Mouse (Mus musculus): ENCODE measurements at regions not wholly inside any gene's neighbourhood (a gene's known extent, or its start where the extent isn't known, plus 50 kb on each side); places are given as distances from the start of the nearest gene placed in this dataset.

DNA sequence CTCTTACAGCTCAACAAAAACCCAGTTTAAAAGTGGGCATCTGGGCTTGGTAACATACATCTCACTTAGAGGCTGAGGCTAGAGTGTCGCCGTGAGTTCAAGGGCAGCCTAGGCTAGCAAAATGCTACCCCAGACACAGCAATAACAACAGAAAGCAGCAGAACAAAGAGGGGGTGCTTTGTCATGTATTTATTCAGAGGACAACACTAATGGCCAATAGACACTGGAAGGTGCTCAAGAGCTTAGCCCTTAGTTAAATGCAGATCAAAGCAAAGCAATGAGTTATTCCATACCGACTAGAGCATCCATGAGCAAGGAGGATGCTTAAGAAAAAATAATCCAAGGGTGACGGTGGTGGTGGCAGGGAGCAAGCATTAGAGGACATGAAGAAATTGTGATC is 158.7 kb downstream of the Evx1 start:
- in situ Hi-C loops (cut with MboI; ENCODE audit: low pct_ligation_motif_present, low pct_unique_long_range_greater_than_20kb, low sequenced_read_pairs): no loop called here
- Histone ChIP-seq H3K9me3 (replicated peaks; ENCODE audit: low read length) (no peaks in the 10 kb centered on the region), H3K79me2 (replicated peaks; ENCODE audit: control insufficient read depth, extremely low read depth, insufficient read depth, poor library complexity, severe bottlenecking) (no peaks in the 10 kb centered on the region), H3K4me3 (replicated peaks in 1 of 3; ENCODE audit: low read depth in 2 of 3, low read length in 2 of 3, poor library complexity in 1 of 3) (no peak overlapping the region), H3K36me3 (replicated peaks in 1 of 2; ENCODE audit: control insufficient read depth in 1 of 2, insufficient read depth in 1 of 2, low read length in 1 of 2) (no peaks in the 10 kb centered on the region), H3K4me2 (ENCODE audit: insufficient read depth, low read depth, poor library complexity, severe bottlenecking) (no peak overlapping the region), H3K9ac (ENCODE audit: insufficient read depth, low read depth) (no peak overlapping the region), H3K27ac (ENCODE audit: insufficient read depth, low read depth) (no peak overlapping the region), H3K27me3 (replicated peaks) (no peaks in the 10 kb centered on the region), H3K4me1 (ENCODE audit: control insufficient read depth in 1 of 2, insufficient read depth in 2 of 2) (peaks cover 2 to 6% of the 10 kb centered on the region in 2 experiments)
- no peak for DNase-seq (ENCODE audit: extremely low read depth)
- TF ChIP-seq ZC3H11A (IDR thresholded peaks at IDR 0.05; ENCODE audit: low read depth, low read length) (no peak), MAX (IDR thresholded peaks at IDR 0.05; ENCODE audit: low read length) (no peak), MEF2A (IDR thresholded peaks at IDR 0.05; ENCODE audit: borderline replicate concordance, low read depth, low read length) (no peak), POLR2A (IDR thresholded peaks at IDR 0.05; ENCODE audit: low read depth, low read length) (no peak)
- dilution Hi-C loops (cut with MboI; ENCODE audit: extremely low pct_ligation_motif_present, extremely low pct_unique_long_range_greater_than_20kb, low sequenced_read_pairs): no loop called here

DNA sequence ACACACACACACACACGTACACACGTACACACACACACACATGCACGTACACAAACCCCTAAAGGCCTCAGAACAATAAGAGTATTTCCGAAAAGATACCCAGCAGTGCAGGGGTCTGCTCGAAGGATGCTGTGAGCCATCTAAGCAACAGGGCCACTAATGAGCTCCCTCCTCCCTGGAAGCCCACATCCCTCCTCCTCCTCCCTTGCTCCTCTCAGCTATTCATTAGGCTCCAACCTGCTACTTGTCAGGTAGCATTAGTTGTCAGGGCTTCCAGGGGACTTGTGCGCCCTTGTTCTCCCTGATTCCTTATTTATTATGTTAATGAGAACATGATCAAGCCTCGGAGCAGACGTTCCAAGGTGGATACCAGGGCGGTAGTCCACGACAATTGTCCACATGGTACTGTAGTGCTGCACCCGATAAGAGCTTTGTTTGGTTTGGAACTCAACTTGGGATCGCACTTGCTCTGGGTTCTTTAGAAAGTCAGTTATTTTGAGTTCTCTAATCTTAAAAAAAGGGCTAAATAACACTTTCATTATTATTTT is 159.8 kb downstream of the Evx1 start:
- Histone ChIP-seq H3K4me1 (ENCODE audit: control insufficient read depth in 1 of 2, insufficient read depth in 2 of 2) (peaks cover 13% of the 10 kb centered on the region in 2 experiments), H3K9me3 (replicated peaks; ENCODE audit: low read length) (no peaks in the 10 kb centered on the region), H3K4me3 (replicated peaks in 1 of 3; ENCODE audit: low read depth in 2 of 3, low read length in 2 of 3, poor library complexity in 1 of 3) (no peak overlapping the region), H3K79me2 (replicated peaks; ENCODE audit: control insufficient read depth, extremely low read depth, insufficient read depth, poor library complexity, severe bottlenecking) (no peaks in the 10 kb centered on the region), H3K36me3 (replicated peaks in 1 of 2; ENCODE audit: control insufficient read depth in 1 of 2, insufficient read depth in 1 of 2, low read length in 1 of 2) (no peaks in the 10 kb centered on the region), H3K4me2 (ENCODE audit: insufficient read depth, low read depth, poor library complexity, severe bottlenecking) (no peak overlapping the region), H3K27ac (ENCODE audit: insufficient read depth, low read depth) (no peak overlapping the region), H3K9ac (ENCODE audit: insufficient read depth, low read depth) (no peak overlapping the region), H3K27me3 (replicated peaks) (no peaks in the 10 kb centered on the region)
- in situ Hi-C loops (cut with MboI; ENCODE audit: low pct_ligation_motif_present, low pct_unique_long_range_greater_than_20kb, low sequenced_read_pairs): no loop called here
- no peak for DNase-seq (ENCODE audit: extremely low read depth)
- dilution Hi-C loops (cut with MboI; ENCODE audit: extremely low pct_ligation_motif_present, extremely low pct_unique_long_range_greater_than_20kb, low sequenced_read_pairs): no loop called here
- TF ChIP-seq TCF12 (IDR thresholded peaks at IDR 0.05; ENCODE audit: low read depth, low read length) (no peak), POLR2AphosphoS2 (IDR thresholded peaks at IDR 0.05; ENCODE audit: low read depth, low read length) (no peak), JUN (IDR thresholded peaks at IDR 0.05; ENCODE audit: insufficient read depth, low read depth, low read length) (no peak), ETS1 (conservative IDR thresholded peaks at IDR 0.05; ENCODE audit: low read depth, low read length) (no peak), MYC (IDR thresholded peaks at IDR 0.05; ENCODE audit: low read depth, low read length) (no peak), JUND (conservative IDR thresholded peaks at IDR 0.05; ENCODE audit: low read depth, low read length) (no peak), E2F4 (IDR thresholded peaks at IDR 0.05; ENCODE audit: insufficient replicate concordance, low read depth, low read length) (no peak), USF1 (IDR thresholded peaks at IDR 0.05; ENCODE audit: low read depth, low read length) (no peak), NRF1 (IDR thresholded peaks at IDR 0.05; ENCODE audit: low read depth, low read length) (no peak), CTCF (conservative IDR thresholded peaks at IDR 0.05 in 1 of 2, IDR thresholded peaks at IDR 0.05 in 1 of 2; ENCODE audit: low read depth in 2 of 2, low read length in 2 of 2) (no peak), USF2 (conservative IDR thresholded peaks at IDR 0.05; ENCODE audit: low read depth, low read length) (no peak), ZKSCAN1 (IDR thresholded peaks at IDR 0.05; ENCODE audit: borderline replicate concordance, low read depth, low read length) (no peak)

All from CH12.LX (cell line).